Mouse (Mus musculus): ENCODE results near the gene Rorb.

- TF ChIP-seq CTCF (IDR thresholded peaks at IDR 0.05; ENCODE audit: low read depth, low read length) (no peak), POLR2A (IDR thresholded peaks at IDR 0.05; ENCODE audit: borderline replicate concordance, low read depth, low read length) (no peak)
These were observed 208.8 kb downstream of the Rorb start for GRCm38 (mm10) chr19:18902041-18902693.
